Mouse (Mus musculus): ENCODE results near the gene Pcnx.

GRCm38 (mm10) chr12:81950016-81950415 lies 90.2 kb downstream of the Pcnx start:
- TF ChIP-seq CTCF (IDR thresholded peaks at IDR 0.05; ENCODE audit: borderline replicate concordance, control insufficient read depth, extremely low read depth, insufficient read depth, low read length, poor library complexity) (no peak), POLR2A (IDR thresholded peaks at IDR 0.05; ENCODE audit: control insufficient read depth, extremely low read depth, insufficient read depth, low read length, poor library complexity) (no peak)

Measured in thymus, adult 2 months (tissue).